Mouse (Mus musculus) lung, adult 2 months (tissue): ENCODE measurements around the gene Gna14. TPM values are rescaled to one million over a fixed set of nuclear protein-coding genes. Genes with fewer than 3 reads are reported as not detected.
A peak's percentile ranks its signal among the peaks of the same experiment; 100 is the strongest.

ENCODE experiments used
- DNase-seq: peaks from one replicate; pipeline ENCODE4 v3.0.0; 2022
- H3K4me1 ChIP-seq: fragments of 200-500 bp; 2 replicates; pipeline ENCODE4 v1.6.1; 2011; ENCODE audit warnings: low read length; ENCODE audit not compliant: control insufficient read depth, insufficient read depth
- H3K4me3 ChIP-seq: fragments of 200-500 bp; replicated peaks from 2 replicates; pipeline ENCODE3; 2011; ENCODE audit warnings: low read depth, mild to moderate bottlenecking, control low read depth, low read length; ENCODE audit errors: extremely low read depth
- CTCF ChIP-seq: fragments of 200-500 bp; IDR thresholded peaks from 2 replicates; pipeline ENCODE4 v1.5.1; 2011; ENCODE audit warnings: mild to moderate bottlenecking, low read length, control low read depth; ENCODE audit not compliant: insufficient read depth
- POLR2A ChIP-seq: fragments of 200-500 bp; IDR thresholded peaks from 2 replicates; pipeline ENCODE4 v1.6.1; 2011; ENCODE audit warnings: low read depth, mild to moderate bottlenecking, control low read depth, low read length, borderline replicate concordance; ENCODE audit errors: extremely low read depth
- WGBS: fragments of 180-500 bp; shearing (Covaris S2); methylation state at CpG from one replicate; pipeline ENCODE4 v1.1.7; 2018; 5-methylcytosine and 5-hydroxymethylcytosine counted together
- polyA plus RNA-seq: library from polyadenylated mRNA; depleted of rRNA; stranded (reverse); fragments of >200 nt; gene quantifications from 2 replicates; pipeline ENCODE4 v1.2.3, GENCODE M21; 2012

The Gna14 gene
- polyA plus RNA-seq, 1 experiment: 16.5 TPM

GRCm38 (mm10) chr19:16576790-16577189, 141.2 kb downstream of the Gna14 start:
- DNase-seq: no peak
- Histone ChIP-seq H3K4me3 (no peak overlapping the region), H3K4me1 (no peaks in the 10 kb centered on the region)
- TF ChIP-seq CTCF: no peak
- TF ChIP-seq POLR2A: no peak
- WGBS: 38% methylated on average over 6 of the region's 6 CpGs

GRCm38 (mm10) chr19:16579656-16580260, 144.2 kb downstream of the Gna14 start:
- no peak overlapping the region for H3K4me3 ChIP-seq
- TF ChIP-seq CTCF: no peak
- TF ChIP-seq POLR2A: no peak
- WGBS: 57% methylated on average over 7 of the region's 7 CpGs
- no peak for DNase-seq
- H3K4me1 ChIP-seq: no peaks in the 10 kb centered on the region

- Histone ChIP-seq H3K4me3 (no peak overlapping the region), H3K4me1 (no peaks in the 10 kb centered on the region)
- WGBS: 80% methylated on average over 8 of the region's 8 CpGs
- TF ChIP-seq CTCF (no peak), POLR2A (no peak)
- DNase-seq: no peak
Measured at GRCm38 (mm10) chr19:16580501-16580900, 144.9 kb downstream of the Gna14 start.

- TF ChIP-seq CTCF (no peak), POLR2A (no peak)
- DNase-seq: no peak
- WGBS: 73% methylated on average over 7 of the region's 7 CpGs
- Histone ChIP-seq H3K4me1 (no peaks in the 10 kb centered on the region), H3K4me3 (no peak overlapping the region)
Measured at GRCm38 (mm10) chr19:16584546-16584945, 149.0 kb downstream of the Gna14 start.

GRCm38 (mm10) chr19:16585379-16585778, 149.8 kb downstream of the Gna14 start:
- TF ChIP-seq CTCF: 0 out of 2 replicates have a peak, but pooled peaks have one; percentile 15
- TF ChIP-seq POLR2A: no peak
- Histone ChIP-seq H3K4me3 (no peak overlapping the region), H3K4me1 (no peaks in the 10 kb centered on the region)
- no peak for DNase-seq
- 15% methylated on average over 3 of the region's 3 CpGs for WGBS

- WGBS: 71% methylated on average over 7 of the region's 7 CpGs
- TF ChIP-seq CTCF (no peak), POLR2A (no peak)
- no peak overlapping the region for H3K4me3 ChIP-seq
Measured at GRCm38 (mm10) chr19:16593256-16593974, 157.9 kb downstream of the Gna14 start.

GRCm38 (mm10) chr19:16593975-16594317, 158.4 kb downstream of the Gna14 start:
- Histone ChIP-seq H3K4me1 (peaks cover 2% of the 10 kb centered on the region; the same call in 1 of the 2 replicates), H3K4me3 (no peak overlapping the region)
- no peak for DNase-seq
- TF ChIP-seq CTCF: no peak
- no peak for TF ChIP-seq POLR2A

More at GRCm38 (mm10) chr19:16593256-16593974, 157.9 kb downstream of the Gna14 start:
- DNase-seq: no peak
- H3K4me1 ChIP-seq: peaks cover 2% of the 10 kb centered on the region; the same call in 1 of the 2 replicates

GRCm38 (mm10) chr19:16597216-16597615, 161.7 kb downstream of the Gna14 start:
- DNase-seq: no peak
- no peak for TF ChIP-seq POLR2A
- TF ChIP-seq CTCF: no peak
- Histone ChIP-seq H3K4me3 (no peak overlapping the region), H3K4me1 (0 out of 2 replicates have a peak, but pooled peaks cover 2% of the 10 kb centered on the region)
- WGBS: 43% methylated on average over 6 of the region's 6 CpGs

- TF ChIP-seq POLR2A: no peak
- TF ChIP-seq CTCF: no peak
- Histone ChIP-seq H3K4me3 (no peak overlapping the region), H3K4me1 (0 out of 2 replicates have a peak, but pooled peaks cover 2% of the 10 kb centered on the region)
- 47% methylated on average over 11 of the region's 11 CpGs for WGBS
- DNase-seq: no peak
Measured at GRCm38 (mm10) chr19:16598653-16599297, 163.2 kb downstream of the Gna14 start.

GRCm38 (mm10) chr19:16599298-16599970, 163.9 kb downstream of the Gna14 start:
- 17% methylated on average over 9 of the region's 9 CpGs for WGBS
- H3K4me3 ChIP-seq: no peak overlapping the region
- TF ChIP-seq POLR2A (no peak), CTCF (peak; percentile 84)
- H3K4me1 ChIP-seq: 0 out of 2 replicates have a peak, but pooled peaks cover 2% of the 10 kb centered on the region
- DNase-seq: peak; percentile 50
